In genomic region chr13:90089825-90090183, GRCm38 (mm10) we compare ENCODE assay signal across 8 mouse cellular contexts. TPM values are rescaled to one million over a fixed set of nuclear protein-coding genes. Genes with fewer than 3 reads are reported as not detected.
DNase-seq lines count a peak whose midpoint lies in the region; ATAC-seq and TF ChIP-seq lines count a peak whose summit lies in the region.

No protein-coding gene starts in this region.

- no peaks in the 10 kb centered on the region; the same call in 1 of the 2 replicates for H3K36me3 ChIP-seq in kidney, embryonic 16.5 days (ENCODE audit: insufficient read depth, low read length)
- H3K36me3 ChIP-seq in hindbrain, postnatal 0 days (ENCODE audit: insufficient read depth, low read length): no peaks in the 10 kb centered on the region
- no peaks in the 10 kb centered on the region for H3K36me3 ChIP-seq in midbrain, postnatal 0 days (ENCODE audit: insufficient read depth, low read length)

- no peak for TF ChIP-seq CTCF in cortical plate, adult 2 months (IDR thresholded peaks at IDR 0.05; ENCODE audit: extremely low read depth, insufficient read depth, low read length)
- TF ChIP-seq CTCF in hindbrain, postnatal 0 days (IDR thresholded peaks at IDR 0.05; ENCODE audit: low read depth): no peak
- TF ChIP-seq CTCF in midbrain, postnatal 0 days (IDR thresholded peaks at IDR 0.05): no peak

- intact Hi-C loops in left cerebral cortex, postnatal 14 days (cut with DNase I): loop anchor here (5.0 kb wide), 1 partner anchor 348 kb away; the partner anchor contains the start of gene Vcan

- H3K27ac ChIP-seq in kidney, embryonic 16.5 days (ENCODE audit: low read length): peak overlapping the region; percentile 86
- no peak overlapping the region; the same call in 1 of the 2 replicates for H3K27ac ChIP-seq in cortical plate, adult 2 months (ENCODE audit: insufficient read depth, low read length)
- peak overlapping the region; percentile 86 for H3K27ac ChIP-seq in hindbrain, postnatal 0 days
- H3K27ac ChIP-seq in midbrain, postnatal 0 days (ENCODE audit: low read depth, low read length): peak overlapping the region; percentile 80

- peak overlapping the region; percentile 95 for H3K4me3 ChIP-seq in kidney, embryonic 16.5 days (ENCODE audit: low read length)
- H3K4me3 ChIP-seq in cortical plate, adult 2 months (ENCODE audit: insufficient read depth, low read length): peak overlapping the region; percentile 83
- peak overlapping the region; percentile 97 for H3K4me3 ChIP-seq in hindbrain, postnatal 0 days (ENCODE audit: low read length)
- H3K4me3 ChIP-seq in midbrain, postnatal 0 days (ENCODE audit: low read depth, low read length): peak overlapping the region; percentile 86

- H3K4me1 ChIP-seq in kidney, embryonic 16.5 days (ENCODE audit: insufficient read depth, low read length): peaks cover 2% of the 10 kb centered on the region; the same call in 1 of the 2 replicates
- no peaks in the 10 kb centered on the region for H3K4me1 ChIP-seq in cortical plate, adult 2 months (ENCODE audit: control insufficient read depth, insufficient read depth, low read length)
- no peaks in the 10 kb centered on the region for H3K4me1 ChIP-seq in hindbrain, postnatal 0 days (ENCODE audit: insufficient read depth, low read length)
- peaks cover 3% of the 10 kb centered on the region; the same call in 1 of the 2 replicates for H3K4me1 ChIP-seq in midbrain, postnatal 0 days (ENCODE audit: insufficient read depth, low read length)

- H3K4me2 ChIP-seq in kidney, embryonic 16.5 days (replicated peaks; ENCODE audit: low read depth, low read length): peak overlapping the region; percentile 72
- peak overlapping the region; percentile 89 for H3K4me2 ChIP-seq in hindbrain, postnatal 0 days (ENCODE audit: low read depth, low read length)
- H3K4me2 ChIP-seq in midbrain, postnatal 0 days (ENCODE audit: low read depth, low read length, poor library complexity, severe bottlenecking): peak overlapping the region; percentile 68

- no peaks in the 10 kb centered on the region for H3K9me3 ChIP-seq in kidney, embryonic 16.5 days (ENCODE audit: low read length)
- H3K9me3 ChIP-seq in hindbrain, postnatal 0 days (ENCODE audit: low read length): no peaks in the 10 kb centered on the region
- no peaks in the 10 kb centered on the region for H3K9me3 ChIP-seq in midbrain, postnatal 0 days (ENCODE audit: low read length)

- TF ChIP-seq POLR2A in cortical plate, adult 2 months (IDR thresholded peaks at IDR 0.05; ENCODE audit: extremely low read depth, insufficient read depth, low read length): no peak

- no peaks in the 10 kb centered on the region for H3K27me3 ChIP-seq in kidney, embryonic 16.5 days (ENCODE audit: insufficient read depth, low read length)
- no peaks in the 10 kb centered on the region for H3K27me3 ChIP-seq in hindbrain, postnatal 0 days (ENCODE audit: insufficient read depth, low read length)
- H3K27me3 ChIP-seq in midbrain, postnatal 0 days (ENCODE audit: insufficient read depth, low read length): no peaks in the 10 kb centered on the region

- WGBS in kidney, embryonic 16.5 days: under 1% methylated on average over 27 of the region's 27 CpGs
- WGBS in hindbrain, postnatal 0 days: under 1% methylated on average over 27 of the region's 27 CpGs
- WGBS in midbrain, postnatal 0 days: 0% methylated on average over 26 of the region's 27 CpGs

- no peak for DNase-seq in kidney, adult 18-20 months
- DNase-seq in hindbrain, postnatal 0 days (ENCODE audit: low spot score): peak; percentile 63
- DNase-seq in midbrain, postnatal 0 days (ENCODE audit: low spot score): peak; percentile 62
- DNase-seq in yolk sac, embryonic 10.5 days (ENCODE audit: low spot score): no peak
- DNase-seq in kidney, adult 11 months: no peak
- DNase-seq in left cerebral cortex, postnatal 14 days (ENCODE audit: low spot score in 2 of 2): no peak

- peak overlapping the region; percentile 88 for H3K9ac ChIP-seq in kidney, embryonic 16.5 days (replicated peaks; ENCODE audit: low read length)
- peak overlapping the region; percentile 92 for H3K9ac ChIP-seq in hindbrain, postnatal 0 days (replicated peaks; ENCODE audit: low read length)
- H3K9ac ChIP-seq in midbrain, postnatal 0 days (replicated peaks; ENCODE audit: low read length, poor library complexity, severe bottlenecking): peak overlapping the region; percentile 91

- peak; percentile 81 for ATAC-seq in kidney, embryonic 16.5 days (ENCODE audit: low FRiP score, low TSS enrichment)
- peak; percentile 74 for ATAC-seq in hindbrain, postnatal 0 days
- ATAC-seq in midbrain, postnatal 0 days (ENCODE audit: low FRiP score): peak; percentile 63; the same call in 1 of the 2 replicates

RNA-seq across cellular contexts. Expression of gene Xrcc4, which starts 0.4 kb away (rescaled TPM):
- polyA plus RNA-seq in kidney, embryonic 16.5 days (2015; fragmentation: Nextera tagmentation; extraction: Ambion mirVana): 14.7 and 15.1 TPM in 2 replicates
- polyA plus RNA-seq in cortical plate, adult 2 months (2012; rRNA removed): 9.9 and 10.7 TPM in 2 replicates
- total RNA-seq in hindbrain, postnatal 0 days (2014; rRNA removed): 6.4 and 8.1 TPM in 2 replicates
- 17.4 and 20.2 TPM in 2 replicates for polyA plus RNA-seq in hindbrain, postnatal 0 days (2015; fragmentation: Nextera tagmentation; extraction: Ambion mirVana)
- total RNA-seq in midbrain, postnatal 0 days (2014; rRNA removed): 14.7 and 16.6 TPM in 2 replicates
- 16.5 and 19.1 TPM in 2 replicates for polyA plus RNA-seq in midbrain, postnatal 0 days (2015; fragmentation: Nextera tagmentation; extraction: Ambion mirVana)
- 10 to 100 TPM; 13.7 to 18.0 TPM for total RNA-seq in left cerebral cortex, postnatal 14 days (2021)

RNA-seq across cellular contexts. Expression of gene Tmem167, which starts 0.9 kb away (rescaled TPM):
- 60.9 and 64.7 TPM in 2 replicates for polyA plus RNA-seq in kidney, embryonic 16.5 days (2015; fragmentation: Nextera tagmentation; extraction: Ambion mirVana)
- polyA plus RNA-seq in cortical plate, adult 2 months (2012; rRNA removed): 12.3 and 12.8 TPM in 2 replicates
- total RNA-seq in hindbrain, postnatal 0 days (2014; rRNA removed): 24.7 and 27.3 TPM in 2 replicates
- 35.3 and 35.9 TPM in 2 replicates for polyA plus RNA-seq in hindbrain, postnatal 0 days (2015; fragmentation: Nextera tagmentation; extraction: Ambion mirVana)
- total RNA-seq in midbrain, postnatal 0 days (2014; rRNA removed): 26.9 and 32.6 TPM in 2 replicates
- 31.2 and 35.3 TPM in 2 replicates for polyA plus RNA-seq in midbrain, postnatal 0 days (2015; fragmentation: Nextera tagmentation; extraction: Ambion mirVana)
- total RNA-seq in left cerebral cortex, postnatal 14 days (2021): 10 to 100 TPM; 29.1 to 29.4 TPM

Comparison
In these comparisons a context has a peak if more than half of its experiments do, and no peak if none do; other contexts are left out.
1. DNase-seq: peak in hindbrain, postnatal 0 days (single experiment) and midbrain, postnatal 0 days (single experiment); none in kidney, adult 18-20 months (single experiment), yolk sac, embryonic 10.5 days (single experiment), kidney, adult 11 months (single experiment) and left cerebral cortex, postnatal 14 days (0 of 2).
2. Peak in every context shown above with its lines, with median percentiles within 50 percentile points of each other: ATAC-seq, H3K4me2 ChIP-seq, H3K4me3 ChIP-seq and H3K9ac ChIP-seq.